Mouse (Mus musculus): Measurements from ENCODE around the gene Hoxa6. TPM values are rescaled to one million over a fixed set of nuclear protein-coding genes. Genes with fewer than 3 reads are reported as not detected.

The Hoxa6 gene
- polyA plus RNA-seq, 1 experiment = not detected

DNA sequence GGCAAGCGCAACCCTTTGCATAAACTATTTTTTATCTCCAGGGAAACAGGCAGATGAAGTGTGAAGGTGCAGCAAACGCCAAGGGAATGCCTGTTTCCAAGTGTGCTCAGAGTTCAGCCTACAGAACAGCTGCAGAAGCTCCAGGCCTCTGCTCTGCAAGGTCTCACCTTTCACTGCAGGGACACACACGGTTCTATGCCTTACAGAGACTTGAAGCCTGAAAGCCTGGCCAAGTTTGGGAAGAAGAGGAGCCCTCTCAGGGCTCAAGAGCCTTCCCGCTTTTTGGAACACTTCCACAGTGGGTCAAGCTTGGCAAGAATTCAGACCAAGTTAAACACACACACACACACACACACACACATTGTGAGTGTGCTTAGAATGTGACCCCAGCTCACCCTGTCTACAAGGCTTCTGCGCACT, 19.3 kb downstream of the Hoxa6 start:
- Histone ChIP-seq H3K4me3 (replicated peaks) (no peak overlapping the region), H3K27me3 (ENCODE audit: control insufficient read depth) (peaks cover 99% of the 10 kb centered on the region), H3K9me3 (ENCODE audit: control insufficient read depth, low read length) (peaks cover 3% of the 10 kb centered on the region; the same call in 1 of the 2 replicates), H3K36me3 (ENCODE audit: control insufficient read depth) (no peaks in the 10 kb centered on the region), H3K4me1 (ENCODE audit: control insufficient read depth) (peaks cover 4% of the 10 kb centered on the region)
- TF ChIP-seq GATA1 (IDR thresholded peaks at IDR 0.05; ENCODE audit: low read length) (no peak), TAL1 (IDR thresholded peaks at IDR 0.05; ENCODE audit: low read length) (no peak)

DNA sequence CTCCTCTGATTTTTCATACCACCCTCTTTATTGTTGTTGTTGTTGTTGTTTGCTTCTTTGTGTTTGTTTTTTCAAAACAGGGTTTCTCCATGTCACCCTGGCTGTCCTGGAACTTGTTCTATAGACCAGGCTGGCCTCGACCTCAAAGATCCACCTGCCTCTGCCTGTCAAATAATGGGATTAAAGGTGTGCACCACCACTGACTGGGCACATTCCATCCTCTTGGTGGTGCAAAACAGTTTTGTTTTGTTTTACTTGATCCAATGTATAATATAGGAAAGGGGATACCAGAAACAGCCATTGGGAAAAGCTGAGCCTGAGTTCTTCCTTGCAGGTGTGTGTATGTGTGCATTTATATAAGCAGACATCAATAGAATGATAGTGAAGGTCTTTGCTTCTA, 22.0 kb downstream of the Hoxa6 start:
- H3K4me3 ChIP-seq (replicated peaks) = no peak overlapping the region
- no peak for TF ChIP-seq GATA1 (IDR thresholded peaks at IDR 0.05; ENCODE audit: low read length)
- TF ChIP-seq TAL1 (IDR thresholded peaks at IDR 0.05; ENCODE audit: low read length) = no peak
- no peaks in the 10 kb centered on the region for H3K9me3 ChIP-seq (ENCODE audit: control insufficient read depth, low read length)
- peaks cover 88% of the 10 kb centered on the region for H3K27me3 ChIP-seq (ENCODE audit: control insufficient read depth)
- H3K36me3 ChIP-seq (ENCODE audit: control insufficient read depth) = no peaks in the 10 kb centered on the region
- H3K4me1 ChIP-seq (ENCODE audit: control insufficient read depth) = no peaks in the 10 kb centered on the region

DNA sequence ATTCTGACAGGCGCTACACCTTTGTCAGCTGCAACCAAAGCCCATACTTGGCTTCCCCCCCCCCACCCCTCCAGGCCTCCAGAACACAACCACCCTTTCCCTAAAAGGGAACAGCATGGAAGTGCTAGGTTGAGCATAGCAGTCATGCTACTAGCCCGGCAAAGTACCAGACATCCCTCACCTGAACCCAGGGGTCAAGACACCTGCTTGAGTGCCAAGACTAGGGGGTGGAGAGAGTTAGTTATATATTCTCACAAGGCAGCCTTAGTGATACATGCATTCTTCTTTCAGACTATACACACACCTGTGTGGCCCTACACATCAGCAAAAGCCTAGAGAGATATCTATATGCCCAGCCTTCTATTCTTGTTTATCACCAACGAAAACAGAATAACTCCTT, 22.7 kb downstream of the Hoxa6 start:
- Histone ChIP-seq H3K4me1 (ENCODE audit: control insufficient read depth) (no peaks in the 10 kb centered on the region), H3K9me3 (ENCODE audit: control insufficient read depth, low read length) (no peaks in the 10 kb centered on the region), H3K4me3 (replicated peaks) (no peak overlapping the region), H3K36me3 (ENCODE audit: control insufficient read depth) (no peaks in the 10 kb centered on the region), H3K27me3 (ENCODE audit: control insufficient read depth) (peaks cover 87% of the 10 kb centered on the region)
- TF ChIP-seq GATA1 (IDR thresholded peaks at IDR 0.05; ENCODE audit: low read length) = no peak
- TF ChIP-seq TAL1 (IDR thresholded peaks at IDR 0.05; ENCODE audit: low read length) = no peak

DNA sequence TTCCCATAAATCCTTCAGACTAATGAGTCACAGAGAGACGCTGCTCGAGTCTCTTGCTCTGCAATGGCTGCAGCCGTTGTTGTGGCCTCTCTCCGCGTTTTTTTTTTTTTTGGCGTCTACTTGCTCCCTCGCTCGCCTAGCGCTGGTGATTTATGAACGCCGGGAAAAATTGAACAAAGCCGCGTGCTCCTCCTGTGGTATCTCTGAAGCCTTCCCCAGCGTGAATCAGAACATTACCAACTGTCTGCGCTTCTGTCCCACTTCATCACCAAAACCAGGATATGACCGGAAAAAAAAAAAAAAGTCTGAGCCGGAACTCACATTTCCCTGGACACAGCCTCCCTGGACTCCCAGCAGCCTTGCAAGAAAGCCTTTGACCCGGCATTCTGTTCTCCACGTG, 23.3 kb downstream of the Hoxa6 start:
- Histone ChIP-seq H3K4me3 (replicated peaks) (no peak overlapping the region), H3K9me3 (ENCODE audit: control insufficient read depth, low read length) (no peaks in the 10 kb centered on the region), H3K4me1 (ENCODE audit: control insufficient read depth) (no peaks in the 10 kb centered on the region), H3K27me3 (ENCODE audit: control insufficient read depth) (peaks cover 87% of the 10 kb centered on the region), H3K36me3 (ENCODE audit: control insufficient read depth) (no peaks in the 10 kb centered on the region)
- TF ChIP-seq TAL1 (IDR thresholded peaks at IDR 0.05; ENCODE audit: low read length) (no peak), GATA1 (IDR thresholded peaks at IDR 0.05; ENCODE audit: low read length) (no peak)

DNA sequence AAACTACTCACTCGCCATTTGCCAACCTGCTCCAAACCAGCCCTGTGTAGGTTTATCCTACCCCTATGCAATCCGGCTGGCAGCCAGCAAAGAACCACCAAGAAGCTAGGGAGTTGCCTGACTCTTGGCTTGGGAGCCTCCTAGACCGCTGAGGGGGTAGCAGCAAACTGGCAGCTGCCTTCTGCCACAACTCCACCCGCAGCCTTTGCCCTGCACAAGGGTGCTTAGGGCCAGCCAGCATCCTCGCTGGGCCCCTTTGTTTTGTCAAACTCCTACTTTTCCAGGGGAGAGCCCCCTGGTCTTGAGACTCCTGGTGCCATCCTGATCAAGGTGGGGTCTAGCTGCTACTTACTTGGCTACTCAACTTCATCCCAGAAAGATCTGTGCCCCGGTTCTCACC, 23.9 kb downstream of the Hoxa6 start:
- Histone ChIP-seq H3K4me1 (ENCODE audit: control insufficient read depth) (no peaks in the 10 kb centered on the region), H3K27me3 (ENCODE audit: control insufficient read depth) (peaks cover 87% of the 10 kb centered on the region), H3K9me3 (ENCODE audit: control insufficient read depth, low read length) (no peaks in the 10 kb centered on the region), H3K4me3 (replicated peaks) (no peak overlapping the region), H3K36me3 (ENCODE audit: control insufficient read depth) (no peaks in the 10 kb centered on the region)
- TF ChIP-seq GATA1 (IDR thresholded peaks at IDR 0.05; ENCODE audit: low read length) = no peak

DNA sequence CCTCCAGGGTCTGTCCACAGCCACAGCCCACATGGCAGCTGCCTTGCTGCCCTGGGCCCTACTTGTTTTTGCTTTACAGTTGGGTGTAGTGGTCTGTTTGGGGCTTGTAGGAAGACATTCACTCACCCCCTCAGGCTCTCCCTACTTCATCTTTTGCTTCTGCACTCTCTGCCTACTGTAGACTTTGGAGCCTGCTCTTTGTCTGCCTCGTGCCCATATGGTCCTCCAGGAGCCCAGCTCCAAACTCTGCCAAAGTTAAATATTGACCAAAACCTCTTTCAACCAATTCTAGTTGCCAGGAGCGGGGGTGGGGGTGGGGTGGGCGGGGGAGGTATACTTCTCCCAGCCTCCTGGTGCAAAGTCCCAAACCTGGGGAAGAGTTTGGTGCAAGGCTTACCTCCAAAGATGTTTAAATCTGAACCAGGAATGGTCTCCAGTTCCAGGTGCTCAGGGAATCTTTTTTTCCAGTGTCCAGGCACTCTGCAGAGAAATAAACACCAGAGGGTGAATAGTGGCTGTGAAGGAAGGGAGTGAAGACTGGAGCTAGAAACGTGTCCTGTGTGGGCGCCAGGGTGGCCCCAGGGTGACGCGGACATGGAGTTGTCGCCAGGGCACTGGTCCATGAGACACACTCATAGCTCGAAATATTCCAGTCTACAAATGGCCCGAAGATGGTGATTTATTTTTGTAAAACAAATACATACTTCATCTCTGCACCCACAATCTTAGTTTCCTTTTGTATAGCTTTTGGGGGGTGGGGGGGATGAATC, 25.0 kb downstream of the Hoxa6 start:
- no peaks in the 10 kb centered on the region for H3K36me3 ChIP-seq (ENCODE audit: control insufficient read depth)

DNA sequence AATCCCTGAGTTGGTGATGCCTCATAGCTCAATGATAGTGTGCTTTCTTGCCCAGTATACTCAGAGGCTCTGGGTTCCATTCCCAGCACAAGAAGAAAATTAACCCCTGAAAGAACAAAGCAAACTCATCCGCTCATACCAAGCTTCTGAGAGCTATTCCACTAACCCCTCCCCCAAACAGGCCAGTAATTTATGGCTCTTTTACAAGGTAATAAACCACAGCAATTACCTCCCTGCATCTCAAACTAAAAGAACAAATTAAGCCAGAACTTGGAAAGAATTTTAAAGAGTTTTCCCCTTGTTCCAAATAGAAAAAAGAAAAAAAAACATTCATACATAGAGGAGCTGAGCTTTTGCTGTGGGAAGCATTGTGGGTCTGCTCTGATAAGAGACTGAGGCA, 25.7 kb downstream of the Hoxa6 start:
- Histone ChIP-seq H3K9me3 (ENCODE audit: control insufficient read depth, low read length) (no peaks in the 10 kb centered on the region), H3K4me3 (replicated peaks) (no peak overlapping the region), H3K4me1 (ENCODE audit: control insufficient read depth) (no peaks in the 10 kb centered on the region), H3K27me3 (ENCODE audit: control insufficient read depth) (peaks cover 87% of the 10 kb centered on the region), H3K36me3 (ENCODE audit: control insufficient read depth) (no peaks in the 10 kb centered on the region)
- TF ChIP-seq TAL1 (IDR thresholded peaks at IDR 0.05; ENCODE audit: low read length) = no peak
- no peak for TF ChIP-seq GATA1 (IDR thresholded peaks at IDR 0.05; ENCODE audit: low read length)

More for the DNA sequence above, 25.0 kb downstream of the Hoxa6 start:
- H3K4me1 ChIP-seq (ENCODE audit: control insufficient read depth) = no peaks in the 10 kb centered on the region
- H3K9me3 ChIP-seq (ENCODE audit: control insufficient read depth, low read length) = no peaks in the 10 kb centered on the region
- peaks cover 87% of the 10 kb centered on the region for H3K27me3 ChIP-seq (ENCODE audit: control insufficient read depth)
- no peak for TF ChIP-seq GATA1 (IDR thresholded peaks at IDR 0.05; ENCODE audit: low read length)
- TF ChIP-seq TAL1 (IDR thresholded peaks at IDR 0.05; ENCODE audit: low read length) = no peak
- H3K4me3 ChIP-seq (replicated peaks) = no peak overlapping the region

DNA sequence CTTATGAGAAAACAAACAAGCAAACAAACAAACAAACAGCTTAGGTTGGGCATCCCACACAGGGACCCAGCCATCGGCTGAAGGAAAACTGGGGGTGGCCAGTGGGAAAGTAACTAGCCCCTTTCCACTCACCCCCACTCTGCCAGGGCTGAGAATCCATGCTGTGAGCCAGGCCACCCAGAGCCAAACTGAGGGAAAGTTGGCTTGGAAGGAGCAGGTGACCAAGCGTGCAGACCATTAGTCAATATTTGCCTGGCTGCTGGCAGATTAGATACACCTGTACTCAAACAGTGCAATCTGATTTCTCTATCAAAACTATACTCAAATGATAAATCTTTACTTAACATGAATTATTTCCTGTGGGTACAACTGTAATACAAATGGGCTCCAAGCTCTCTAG, 26.5 kb downstream of the Hoxa6 start:
- peaks cover 2% of the 10 kb centered on the region; the same call in 1 of the 2 replicates for H3K9me3 ChIP-seq (ENCODE audit: control insufficient read depth, low read length)
- peaks cover 87% of the 10 kb centered on the region for H3K27me3 ChIP-seq (ENCODE audit: control insufficient read depth)
- H3K36me3 ChIP-seq (ENCODE audit: control insufficient read depth) = no peaks in the 10 kb centered on the region
- TF ChIP-seq TAL1 (IDR thresholded peaks at IDR 0.05; ENCODE audit: low read length) (no peak), GATA1 (IDR thresholded peaks at IDR 0.05; ENCODE audit: low read length) (no peak)
- no peak overlapping the region for H3K4me3 ChIP-seq (replicated peaks)
- no peaks in the 10 kb centered on the region for H3K4me1 ChIP-seq (ENCODE audit: control insufficient read depth)

DNA sequence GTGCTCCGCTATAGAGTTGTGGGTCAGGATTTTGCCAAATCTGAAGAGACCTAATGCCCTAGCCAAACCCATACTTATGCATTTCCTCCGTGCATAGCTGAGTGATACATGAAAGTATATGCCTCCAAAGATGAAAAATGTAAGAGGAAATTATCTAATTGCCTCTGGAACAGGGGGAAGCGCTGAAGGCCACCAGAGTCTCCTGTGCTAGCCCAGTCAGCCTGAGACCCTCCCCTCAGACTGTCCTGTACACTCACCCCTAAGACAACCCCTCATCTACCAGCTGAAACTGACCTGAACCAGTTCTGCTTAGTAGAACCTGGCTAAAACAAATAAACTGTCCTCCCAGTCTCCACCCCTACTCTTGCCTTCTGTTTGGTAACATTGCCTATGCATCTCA, 27.8 kb downstream of the Hoxa6 start:
- Histone ChIP-seq H3K4me1 (ENCODE audit: control insufficient read depth) (no peaks in the 10 kb centered on the region), H3K27me3 (ENCODE audit: control insufficient read depth) (peaks cover 87% of the 10 kb centered on the region), H3K9me3 (ENCODE audit: control insufficient read depth, low read length) (peaks cover 2% of the 10 kb centered on the region; the same call in 1 of the 2 replicates), H3K4me3 (replicated peaks) (no peak overlapping the region), H3K36me3 (ENCODE audit: control insufficient read depth) (no peaks in the 10 kb centered on the region)
- TF ChIP-seq GATA1 (IDR thresholded peaks at IDR 0.05; ENCODE audit: low read length) (no peak), TAL1 (IDR thresholded peaks at IDR 0.05; ENCODE audit: low read length) (no peak)
